In the genomic region with DNA sequence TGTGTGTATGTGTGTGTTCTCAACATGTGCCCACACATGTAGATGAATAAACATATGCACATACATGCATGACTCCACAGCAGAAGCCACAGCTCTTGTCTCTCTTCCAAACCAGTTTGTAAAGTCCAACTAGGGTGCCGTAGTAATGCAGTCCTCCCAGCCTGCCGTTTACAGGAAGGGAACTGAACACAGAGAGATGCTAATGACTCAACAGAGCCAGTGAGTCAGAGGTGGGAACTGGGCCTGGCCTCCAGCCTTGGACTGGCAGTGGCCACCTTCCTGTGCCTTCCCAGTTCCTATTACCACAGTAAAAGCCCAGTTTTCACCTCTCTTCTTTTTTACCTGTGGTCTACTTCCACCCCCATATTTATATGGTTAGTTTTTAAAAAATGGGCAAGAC, we compare ENCODE assay signal across 9 mouse cellular contexts. TPM values are rescaled to one million over a fixed set of nuclear protein-coding genes. Genes with fewer than 3 reads are reported as not detected.
DNase-seq lines count a peak whose midpoint lies in the region; ATAC-seq lines count a peak whose summit lies in the region.
"Had no signal": no experiment of that assay in that cellular context is flagged by ENCODE, and none has a peak within 500 bp of the region (broad histone marks: within the 10 kb centered on the region; RNA-seq: fewer than 3 reads in every experiment).

No protein-coding gene starts in this region.

- ATAC-seq in monocyte, adult 5-6 weeks (replicated peaks; ENCODE audit: insufficient number of reproducible peaks, low FRiP score, low TSS enrichment, poor library complexity, severe bottlenecking): peak; percentile 49
- ATAC-seq: liver, postnatal 0 days had no signal

- peak; percentile 28 for DNase-seq in lung, postnatal 25 days (ENCODE audit: low spot score)
- DNase-seq in lung, postnatal 10 days: no peak
- DNase-seq in adipocyte (ENCODE audit: low spot score): peak; percentile 50
- peak; percentile 55 to 65 for DNase-seq in cerebellum, postnatal 14 days
- no peak for DNase-seq in embryo, embryonic 10.5 days (ENCODE audit: low spot score)
- no peak for DNase-seq in kidney, adult 18-20 months
- no peak for DNase-seq in left cerebral cortex, postnatal 10 days (ENCODE audit: extremely low spot score in 1 of 2, low spot score in 2 of 2)
- DNase-seq: liver, postnatal 0 days had no signal

- intact Hi-C loops in left cerebral cortex, postnatal 10 days (cut with DNase I): no loop called here

RNA-seq across cellular contexts. Expression of a gene that starts 46.9 kb away (rescaled TPM):
- total RNA-seq in monocyte, adult 5-6 weeks (2017): 231 to 385 TPM (median 255 TPM) in 3 replicates
- total RNA-seq in left cerebral cortex, postnatal 10 days (2021): 100 to 1,000 TPM; 176 to 188 TPM

Comparison
In these comparisons a context has a peak if more than half of its experiments do, and no peak if none do; other contexts are left out.
1. DNase-seq: peak in lung, postnatal 25 days (single experiment), adipocyte (single experiment) and cerebellum, postnatal 14 days (2 of 2); none in lung, postnatal 10 days (single experiment), embryo, embryonic 10.5 days (single experiment), kidney, adult 18-20 months (single experiment) and left cerebral cortex, postnatal 10 days (0 of 2).